Mouse (Mus musculus) embryo, embryonic 10.5 days (tissue): ENCODE results near the gene Olfr895.

Source experiments
- DNase-seq: peaks from one replicate; pipeline ENCODE4 v3.0.0-alpha.2; 2015; ENCODE audit warnings: low spot score

Gene Olfr895

DNA sequence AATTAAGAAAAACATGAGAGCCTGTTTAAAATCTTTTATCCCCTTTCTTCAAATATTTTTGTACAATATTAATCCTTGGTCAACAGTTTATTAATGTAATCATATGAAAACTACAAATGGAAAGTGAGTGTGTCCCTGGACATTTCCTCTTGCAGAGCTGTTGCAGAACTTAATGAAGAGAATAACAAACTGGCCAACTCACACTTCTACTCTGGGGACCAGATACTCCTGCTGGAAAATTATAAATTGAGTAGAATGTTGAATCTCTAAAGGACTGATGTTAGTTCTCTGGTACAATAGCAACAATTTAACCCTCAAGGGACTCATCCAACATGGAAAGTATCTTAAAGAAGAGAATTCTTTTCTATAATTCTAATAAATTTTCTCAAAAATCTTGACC, at the start of gene Olfr895:
Olfr895 (plus strand) TSS at position 301 of the 400 bp plus-strand sequence.
- no peak for DNase-seq

DNA sequence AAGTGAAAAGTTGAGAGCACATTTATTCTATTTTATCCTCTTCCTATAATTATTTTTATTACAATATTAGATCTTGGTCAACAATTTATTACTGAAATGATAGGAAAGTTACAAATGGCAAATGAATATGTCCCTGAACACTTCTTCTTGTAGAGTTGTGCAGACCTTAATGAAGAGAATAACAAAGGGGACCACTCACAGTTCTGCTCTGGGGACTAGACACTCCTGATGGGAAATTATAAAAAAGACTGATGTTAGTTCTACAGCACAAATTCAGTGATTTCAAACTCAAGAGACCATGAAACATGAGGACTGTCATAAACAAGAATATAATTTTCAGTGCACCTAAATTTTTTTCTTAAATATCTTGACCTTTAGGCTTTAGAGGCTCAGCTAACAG, 15.2 kb upstream of the Olfr895 start, which contains the start of gene Olfr143:
Olfr143 (plus strand) TSS at position 301 of the 400 bp plus-strand sequence.
- no peak for DNase-seq

DNA sequence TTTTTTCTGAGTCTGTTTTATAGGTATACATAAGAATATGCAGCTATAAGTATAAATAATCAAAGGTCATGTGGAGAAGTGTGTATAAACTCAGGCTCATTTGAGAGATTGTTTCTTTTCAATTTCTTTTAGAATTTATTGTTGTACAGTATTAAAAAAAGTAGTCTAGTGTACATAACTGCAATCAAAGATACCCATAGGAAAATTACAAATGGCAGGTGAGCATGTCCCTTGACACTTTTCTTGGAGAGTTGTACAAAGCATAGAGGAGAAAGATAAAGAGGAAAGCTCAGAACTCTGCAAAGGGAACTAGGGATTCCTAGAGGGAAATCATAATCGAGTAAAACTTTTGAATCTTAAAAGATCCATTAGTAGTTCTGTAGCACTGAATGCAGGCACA, 23.2 kb downstream of the Olfr895 start, which contains the start of gene Olfr896-ps1:
Olfr896-ps1 (plus strand) TSS at position 301 of the 400 bp plus-strand sequence.
- no peak for DNase-seq
